Mouse (Mus musculus) intestine, postnatal 0 days (tissue): ENCODE results near the gene Pdzd7. TPM values are rescaled to one million over a fixed set of nuclear protein-coding genes. Genes with fewer than 3 reads are reported as not detected.

Source experiments
- ATAC-seq: fragments of 200-750 bp; cut with Nextera tagmentation; 2 replicates; pipeline ENCODE4 v1.8.0; 2017; ENCODE audit warnings: mild to moderate bottlenecking, moderate TSS enrichment, moderate library complexity
- H3K27ac ChIP-seq: fragments of 300-500 bp; sonication (generic); 2 replicates; pipeline ENCODE4 v1.5.1; 2014; ENCODE audit warnings: mild to moderate bottlenecking, low read depth, low read length, moderate library complexity
- H3K27me3 ChIP-seq: fragments of 300-500 bp; sonication (generic); replicated peaks from 2 replicates; pipeline ENCODE4 v1.6.1; 2014; ENCODE audit warnings: low read length, mixed read lengths; ENCODE audit not compliant: control insufficient read depth, insufficient read depth
- H3K36me3 ChIP-seq: fragments of 300-500 bp; sonication (generic); 2 replicates; pipeline ENCODE4 v1.6.1; 2014; ENCODE audit warnings: mild to moderate bottlenecking, moderate library complexity; ENCODE audit not compliant: control insufficient read depth, insufficient read depth
- H3K4me1 ChIP-seq: fragments of 300-500 bp; sonication (generic); replicated peaks from 2 replicates; pipeline ENCODE4 v1.6.1; 2014; ENCODE audit warnings: antibody characterized with exemption, low read length, mixed read lengths; ENCODE audit not compliant: control insufficient read depth, insufficient read depth
- H3K4me2 ChIP-seq: fragments of 300-500 bp; sonication (generic); replicated peaks from 2 replicates; pipeline ENCODE4 v1.6.1; 2014; ENCODE audit warnings: low read depth, mild to moderate bottlenecking, moderate library complexity
- H3K4me3 ChIP-seq: fragments of 300-500 bp; sonication (generic); 2 replicates; pipeline ENCODE4 v1.5.1; 2014; ENCODE audit warnings: low read depth, low read length
- H3K9ac ChIP-seq: fragments of 300-500 bp; sonication (generic); 2 replicates; pipeline ENCODE4 v1.6.1; 2014; ENCODE audit warnings: mild to moderate bottlenecking, low read depth, low read length
- H3K9me3 ChIP-seq: fragments of 300-500 bp; sonication (generic); 2 replicates; pipeline ENCODE4 v1.6.1; 2016; ENCODE audit warnings: mixed run types; ENCODE audit not compliant: control insufficient read depth
- CTCF ChIP-seq: sonication (generic); IDR thresholded peaks from 2 replicates; pipeline ENCODE4 v1.5.1; 2016; ENCODE audit warnings: low read depth, mild to moderate bottlenecking, control low read depth, antibody characterized with exemption, moderate library complexity
- WGBS: fragments of 180-500 bp; shearing (Covaris S2); extraction: QIAGEN DNeasy Blood & Tissue Kit; methylation state at CpG from one replicate; pipeline ENCODE4 v1.1.7; 2014; 5-methylcytosine and 5-hydroxymethylcytosine counted together
- polyA plus RNA-seq: library from polyadenylated mRNA; unstranded; fragments of >200 nt; fragmentation: Nextera tagmentation; extraction: Ambion mirVana; gene quantifications from 2 replicates; pipeline ENCODE4 v1.2.1, GENCODE M21; 2015

Pdzd7 gene
- polyA plus RNA-seq: 0.22 and 0.37 TPM in 2 replicates

- H3K9me3 ChIP-seq: no peaks in the 10 kb centered on the region
- H3K4me1 ChIP-seq: 0 out of 2 replicates have a peak, but pooled peaks cover 3% of the 10 kb centered on the region
- 84% methylated on average over 5 of the region's 5 CpGs for WGBS
- no peak within 1 kb of the TSS for H3K27ac ChIP-seq
- peak within 1 kb of the TSS; percentile 78 for H3K4me2 ChIP-seq
- H3K27me3 ChIP-seq: peaks cover 5% of the 10 kb centered on the region
- peaks cover 3% of the 10 kb centered on the region; the same call in 1 of the 2 replicates for H3K36me3 ChIP-seq
- H3K4me3 ChIP-seq: peak within 1 kb of the TSS; percentile 37
- no peak within 1 kb of the TSS for H3K9ac ChIP-seq
- ATAC-seq: no peak
- TF ChIP-seq CTCF: no peak
Observed at GRCm38 (mm10) chr19:45045651-45046050, at the start of gene Pdzd7. Gene Pdzd7 (minus strand): TSS chr19:45045717.

- Histone ChIP-seq H3K9me3 (no peaks in the 10 kb centered on the region), H3K27me3 (peaks cover 55% of the 10 kb centered on the region), H3K4me1 (peaks cover 3% of the 10 kb centered on the region; the same call in 1 of the 2 replicates), H3K4me2 (no peak overlapping the region), H3K36me3 (no peaks in the 10 kb centered on the region), H3K27ac (no peak overlapping the region), H3K9ac (no peak overlapping the region), H3K4me3 (no peak overlapping the region)
- no peak for ATAC-seq
- peak; percentile 67 for TF ChIP-seq CTCF
- 15% methylated on average over 11 of the region's 11 CpGs for WGBS
Observed at GRCm38 (mm10) chr19:45081841-45082550, 36.5 kb upstream of the Pdzd7 start.

DNA sequence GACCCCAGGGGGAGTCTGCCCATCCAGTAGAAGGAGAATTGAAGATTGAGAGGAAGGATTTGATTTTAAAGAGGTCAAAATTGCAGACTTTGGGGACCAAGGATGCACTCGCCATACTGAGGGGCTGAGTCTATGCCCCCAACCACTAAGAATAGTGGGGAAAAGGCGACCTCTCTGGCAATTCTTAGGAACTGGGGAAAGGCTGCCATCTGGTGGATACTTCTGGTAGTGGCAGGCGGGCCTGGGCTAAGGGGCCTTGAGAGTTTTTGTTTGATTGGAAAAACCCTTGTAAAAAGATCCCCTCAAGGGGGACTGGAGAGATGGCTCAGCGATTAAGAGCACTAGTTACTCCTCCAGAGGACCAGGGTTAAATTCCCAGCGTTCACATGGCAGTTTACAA, 35.8 kb upstream of the Pdzd7 start:
- no peaks in the 10 kb centered on the region for H3K36me3 ChIP-seq
- H3K4me3 ChIP-seq: no peak overlapping the region
- no peak overlapping the region for H3K9ac ChIP-seq
- H3K9me3 ChIP-seq: no peaks in the 10 kb centered on the region
- peaks cover 63% of the 10 kb centered on the region for H3K27me3 ChIP-seq
- H3K27ac ChIP-seq: no peak overlapping the region
- H3K4me1 ChIP-seq: peaks cover 4% of the 10 kb centered on the region; the same call in 1 of the 2 replicates
- 0 out of 2 replicates have a peak overlapping the region, but pooled peaks have one; percentile 2 for H3K4me2 ChIP-seq
- WGBS: 3% methylated on average over 5 of the region's 5 CpGs
- TF ChIP-seq CTCF: peak; percentile 96
- no peak for ATAC-seq

DNA sequence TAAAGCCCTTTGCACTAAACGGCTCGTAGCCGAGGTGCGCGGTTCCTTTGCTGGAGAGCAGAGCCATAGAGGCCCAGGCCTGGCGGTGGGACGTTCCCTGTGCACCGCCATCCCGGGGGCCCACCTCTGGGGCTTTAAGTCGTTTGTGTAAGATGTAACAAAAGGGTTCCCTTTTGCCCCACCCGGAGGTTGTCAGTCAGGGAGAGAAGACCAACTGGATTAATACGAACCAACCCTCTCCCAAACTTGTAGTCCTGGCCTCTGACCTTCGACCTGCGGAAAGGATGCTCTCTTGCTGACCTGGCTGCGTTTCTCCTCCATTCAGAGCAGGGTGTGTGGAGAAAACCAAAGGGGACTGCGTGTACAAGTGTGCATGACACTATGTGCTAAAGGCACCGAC, 35.2 kb upstream of the Pdzd7 start:
- ATAC-seq: no peak
- TF ChIP-seq CTCF: no peak
- peak overlapping the region; percentile 60 for H3K4me2 ChIP-seq
- no peaks in the 10 kb centered on the region for H3K9me3 ChIP-seq
- H3K9ac ChIP-seq: peak overlapping the region; percentile 26; the same call in 1 of the 2 replicates
- peaks cover 4% of the 10 kb centered on the region; the same call in 1 of the 2 replicates for H3K4me1 ChIP-seq
- WGBS: 3% methylated on average over 17 of the region's 17 CpGs
- no peaks in the 10 kb centered on the region for H3K36me3 ChIP-seq
- peak overlapping the region; percentile 32 for H3K4me3 ChIP-seq
- peaks cover 62% of the 10 kb centered on the region for H3K27me3 ChIP-seq
- H3K27ac ChIP-seq: no peak overlapping the region

DNA sequence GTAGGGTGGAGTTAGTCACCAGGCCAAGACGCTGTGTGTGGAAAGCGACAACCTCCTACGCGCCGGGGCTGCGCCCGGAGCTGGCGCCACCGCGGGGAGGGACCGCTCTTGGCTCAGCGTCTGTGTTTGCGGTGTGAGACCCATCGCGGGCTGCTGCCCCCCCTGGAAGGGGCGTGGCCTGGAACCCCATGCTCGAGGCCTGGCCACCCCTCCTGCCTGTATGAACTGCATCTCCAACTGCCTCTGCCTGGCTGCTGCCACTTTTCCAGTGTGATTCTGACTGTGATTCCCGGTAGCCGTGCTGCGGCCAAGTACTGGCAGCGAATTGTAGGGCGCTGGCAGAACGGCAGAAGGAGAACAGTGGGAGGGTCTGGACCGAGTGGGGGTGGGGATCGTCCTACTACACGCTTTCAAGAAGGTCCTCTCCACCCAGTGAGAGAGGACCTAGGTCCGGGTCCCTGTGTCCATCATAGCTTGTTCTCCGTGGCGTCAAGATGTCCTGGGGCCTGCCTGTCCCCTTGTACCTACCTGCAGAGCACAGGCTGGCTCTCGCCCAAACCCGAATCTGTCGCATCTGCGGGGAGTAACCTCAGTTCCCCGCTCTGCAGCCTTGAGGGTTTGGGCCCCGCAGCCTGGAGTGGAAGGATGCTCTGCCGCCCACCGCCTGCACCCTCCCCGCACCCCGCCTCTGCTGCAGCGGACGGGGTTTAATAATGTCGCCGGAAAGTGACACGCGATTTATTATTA, 34.4 kb upstream of the Pdzd7 start:
- no peak overlapping the region for H3K27ac ChIP-seq
- 1% methylated on average over 45 of the region's 45 CpGs for WGBS
- H3K4me2 ChIP-seq: peak overlapping the region; percentile 60
- TF ChIP-seq CTCF: no peak
- peak overlapping the region; percentile 32 for H3K4me3 ChIP-seq
- peaks cover 4% of the 10 kb centered on the region; the same call in 1 of the 2 replicates for H3K4me1 ChIP-seq
- H3K9me3 ChIP-seq: no peaks in the 10 kb centered on the region
- peaks cover 56% of the 10 kb centered on the region for H3K27me3 ChIP-seq
- no peaks in the 10 kb centered on the region for H3K36me3 ChIP-seq
- no peak for ATAC-seq
- H3K9ac ChIP-seq: peak overlapping the region; percentile 8; the same call in 1 of the 2 replicates

DNA sequence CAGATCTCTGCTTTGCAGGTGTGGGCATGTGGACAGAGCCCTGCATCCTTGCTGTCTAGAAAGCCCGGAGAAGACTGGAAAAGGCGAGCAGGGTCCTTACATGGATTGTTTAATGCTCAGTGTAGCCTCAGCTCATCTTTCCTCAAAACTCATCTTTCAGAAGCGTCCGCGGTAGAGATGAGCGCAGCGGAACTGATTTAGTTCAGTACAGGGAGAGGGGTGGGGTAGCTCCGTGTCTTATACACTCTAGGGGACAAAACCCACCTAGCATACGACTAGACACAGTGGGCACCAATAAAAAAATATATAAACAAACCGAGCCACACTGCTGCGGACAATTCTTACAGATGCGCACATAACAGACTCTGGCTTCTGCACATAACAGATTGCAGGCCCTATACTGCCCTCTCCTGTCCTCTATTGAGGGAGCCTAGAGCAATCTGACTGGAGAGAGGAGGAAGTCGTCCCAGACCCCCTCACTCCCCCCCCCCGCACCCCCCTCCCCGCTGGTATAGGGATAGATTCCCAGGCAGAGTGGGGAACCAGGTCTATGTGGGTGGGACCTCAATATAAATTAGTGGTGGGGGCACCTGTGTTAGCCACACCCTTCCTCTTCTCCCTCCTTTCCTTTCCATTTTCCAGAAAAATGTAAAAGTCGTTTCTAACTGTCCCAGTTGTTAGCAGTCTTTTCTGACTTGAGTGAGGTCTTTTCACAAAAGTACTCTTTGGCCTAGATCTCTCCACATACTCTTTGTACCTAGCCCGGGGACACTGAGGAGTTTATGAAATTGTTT, 33.7 kb upstream of the Pdzd7 start:
- no peak for ATAC-seq

More for the DNA sequence above, 33.7 kb upstream of the Pdzd7 start:
- Histone ChIP-seq H3K4me2 (peak overlapping the region; percentile 60), H3K36me3 (no peaks in the 10 kb centered on the region), H3K27me3 (peaks cover 56% of the 10 kb centered on the region), H3K9me3 (no peaks in the 10 kb centered on the region), H3K27ac (no peak overlapping the region), H3K4me1 (peaks cover 4% of the 10 kb centered on the region; the same call in 1 of the 2 replicates), H3K4me3 (peak overlapping the region; percentile 32), H3K9ac (no peak overlapping the region)
- peak; percentile 67 for TF ChIP-seq CTCF
- WGBS: 12% methylated on average over 17 of the region's 17 CpGs
